ENCODE assay signal across 16 mouse cellular contexts in the genomic region with DNA sequence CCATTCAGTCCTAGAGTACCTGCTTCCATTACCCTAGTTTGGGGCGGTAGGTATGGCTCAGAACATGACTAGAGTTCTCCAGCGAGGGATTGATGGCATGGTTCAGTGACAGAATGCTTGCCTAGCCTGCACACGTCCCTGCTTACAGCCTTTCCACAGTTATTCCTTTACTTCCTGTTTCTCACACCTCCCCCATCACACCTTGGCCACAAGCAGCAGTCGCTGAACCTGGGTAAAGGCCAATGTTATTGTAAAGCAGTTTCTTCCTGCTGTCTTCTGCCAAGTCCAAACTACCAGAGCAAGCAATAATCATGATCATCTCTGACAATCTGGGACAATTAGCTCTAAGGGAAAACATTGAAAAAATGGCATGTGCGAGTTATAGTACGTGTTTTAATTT. TPM values are rescaled to one million over a fixed set of nuclear protein-coding genes. Genes with fewer than 3 reads are reported as not detected.
DNase-seq lines count a peak whose midpoint lies in the region; ATAC-seq and TF ChIP-seq lines count a peak whose summit lies in the region.
"Had no signal": no experiment of that assay in that cellular context is flagged by ENCODE, and none has a peak within 500 bp of the region (broad histone marks: within the 10 kb centered on the region; RNA-seq: fewer than 3 reads in every experiment).

No protein-coding gene starts in this region.

- no peaks in the 10 kb centered on the region for H3K9me3 ChIP-seq in kidney, embryonic 15.5 days (replicated peaks)
- no peaks in the 10 kb centered on the region for H3K9me3 ChIP-seq in intestine, postnatal 0 days (ENCODE audit: control insufficient read depth)
- H3K9me3 ChIP-seq: midbrain, embryonic 12.5 days had no signal

- H3K27me3 ChIP-seq in kidney, embryonic 15.5 days: no peaks in the 10 kb centered on the region
- no peaks in the 10 kb centered on the region for H3K27me3 ChIP-seq in intestine, postnatal 0 days (replicated peaks; ENCODE audit: control insufficient read depth, insufficient read depth, low read length)

- WGBS in kidney, embryonic 15.5 days: 40% methylated on average over 6 of the region's 6 CpGs
- WGBS in intestine, postnatal 0 days: 41% methylated on average over 6 of the region's 6 CpGs

- H3K4me1 ChIP-seq in kidney, embryonic 15.5 days: no peaks in the 10 kb centered on the region
- no peaks in the 10 kb centered on the region for H3K4me1 ChIP-seq in intestine, postnatal 0 days (replicated peaks; ENCODE audit: control insufficient read depth, insufficient read depth, low read length)

- H3K4me2 ChIP-seq in kidney, embryonic 15.5 days: no peak overlapping the region
- H3K4me2 ChIP-seq in intestine, postnatal 0 days (replicated peaks; ENCODE audit: low read depth): no peak overlapping the region
- H3K4me2 ChIP-seq: midbrain, embryonic 12.5 days had no signal

- DNase-seq in cerebellum, postnatal 14 days: peak; percentile 23 to 36
- DNase-seq in cerebellum, adult 11-12 months: no peak
- peak; percentile 10 for DNase-seq in kidney, postnatal 14 days
- DNase-seq in brain, embryonic 14.5 days (ENCODE audit: low read depth): peak; percentile 59
- no peak for DNase-seq in B cell, adult 2 months
- no peak for DNase-seq in layer of hippocampus, adult 8-10 months (ENCODE audit: low spot score in 2 of 2)
- DNase-seq: embryo, embryonic 11 days; spleen, adult 18-20 months; thymus, postnatal 4 days had no signal

- no peak for TF ChIP-seq CTCF in brain, embryonic 14.5 days (IDR thresholded peaks at IDR 0.05; ENCODE audit: borderline replicate concordance, extremely low read depth, insufficient read depth, insufficient read length)
- TF ChIP-seq CTCF in intestine, postnatal 0 days (IDR thresholded peaks at IDR 0.05; ENCODE audit: low read depth): no peak

- H3K9ac ChIP-seq in kidney, embryonic 15.5 days: no peak overlapping the region
- H3K9ac ChIP-seq in intestine, postnatal 0 days (ENCODE audit: low read depth, low read length): no peak overlapping the region
- H3K9ac ChIP-seq: midbrain, embryonic 12.5 days had no signal

- H3K27ac ChIP-seq in kidney, embryonic 15.5 days: no peak overlapping the region
- no peak overlapping the region for H3K27ac ChIP-seq in intestine, postnatal 0 days (ENCODE audit: low read depth, low read length)
- H3K27ac ChIP-seq: hindbrain, embryonic 10.5 days; left cerebral cortex, adult 2 months; macrophage; midbrain, embryonic 12.5 days had no signal

- TF ChIP-seq POLR2A in brain, embryonic 14.5 days (IDR thresholded peaks at IDR 0.05; ENCODE audit: borderline replicate concordance, extremely low read depth, insufficient read depth, insufficient read length, poor library complexity, severe bottlenecking): no peak

- no peak overlapping the region for H3K4me3 ChIP-seq in kidney, embryonic 15.5 days (replicated peaks)
- H3K4me3 ChIP-seq in intestine, postnatal 0 days (ENCODE audit: low read depth, low read length): no peak overlapping the region
- H3K4me3 ChIP-seq: erythroblast, embryonic 14.5 days; hindbrain, embryonic 10.5 days; left cerebral cortex, adult 2 months; midbrain, embryonic 12.5 days had no signal

- no peak for ATAC-seq in kidney, embryonic 15.5 days (replicated peaks; ENCODE audit: low FRiP score)
- ATAC-seq in intestine, postnatal 0 days: peak; percentile 82

- H3K36me3 ChIP-seq in kidney, embryonic 15.5 days: no peaks in the 10 kb centered on the region
- no peaks in the 10 kb centered on the region for H3K36me3 ChIP-seq in intestine, postnatal 0 days (ENCODE audit: control insufficient read depth, insufficient read depth)
- H3K36me3 ChIP-seq: hindbrain, embryonic 10.5 days; midbrain, embryonic 12.5 days had no signal

RNA-seq across cellular contexts. Expression of a gene that starts 51.7 kb away (rescaled TPM):
- 25.6 and 27.7 TPM in 2 replicates for polyA plus RNA-seq in kidney, embryonic 15.5 days (2015; fragmentation: Nextera tagmentation; extraction: Ambion mirVana)
- polyA plus RNA-seq in brain, embryonic 14.5 days (2012; rRNA removed): 91.8 and 122 TPM in 2 replicates
- 4.9 and 5.8 TPM in 2 replicates for polyA plus RNA-seq in intestine, postnatal 0 days (2015; fragmentation: Nextera tagmentation; extraction: Ambion mirVana)
- total RNA-seq in layer of hippocampus, adult 8-10 months (2022): 100 to 1,000 TPM; 126 to 150 (median 139) TPM

Comparison
In these comparisons a context has a peak if more than half of its experiments do, and no peak if none do; other contexts are left out.
1. DNase-seq: peak in cerebellum, postnatal 14 days (2 of 2), kidney, postnatal 14 days (single experiment) and brain, embryonic 14.5 days (single experiment); none in cerebellum, adult 11-12 months (single experiment), B cell, adult 2 months (0 of 2) and layer of hippocampus, adult 8-10 months (0 of 2).